Mouse (Mus musculus): ENCODE data around the gene Appbp2.
A peak's percentile ranks its signal among the peaks of the same experiment; 100 is the strongest.
"Not testable (repeated sequence)": the region's sequence is repeated elsewhere in the genome, so short reads cannot be mapped to it uniquely, and the experiment has no call there.

Gene Appbp2

DNA sequence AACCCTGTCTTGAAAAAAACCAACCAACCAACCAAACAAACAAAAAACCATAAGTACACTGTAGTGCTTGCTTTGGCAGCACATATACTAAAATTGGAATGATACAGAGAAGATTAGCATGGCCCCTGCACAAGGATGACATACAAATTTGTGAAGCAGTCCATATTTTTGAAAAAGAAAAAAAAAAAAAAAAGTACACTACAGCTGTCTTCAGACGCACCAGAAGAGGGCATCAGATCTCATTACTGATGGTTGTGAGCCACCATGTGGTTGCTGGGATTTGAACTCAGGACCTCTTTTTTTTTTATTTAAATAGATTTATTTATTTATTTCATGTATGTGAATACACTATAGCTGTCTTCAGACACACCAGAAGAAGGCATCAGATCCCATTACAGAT, 71.9 kb downstream of the Appbp2 start:
- DNase-seq (ENCODE audit: extremely low spot score, low spot score), result not testable (repeated sequence)

DNA sequence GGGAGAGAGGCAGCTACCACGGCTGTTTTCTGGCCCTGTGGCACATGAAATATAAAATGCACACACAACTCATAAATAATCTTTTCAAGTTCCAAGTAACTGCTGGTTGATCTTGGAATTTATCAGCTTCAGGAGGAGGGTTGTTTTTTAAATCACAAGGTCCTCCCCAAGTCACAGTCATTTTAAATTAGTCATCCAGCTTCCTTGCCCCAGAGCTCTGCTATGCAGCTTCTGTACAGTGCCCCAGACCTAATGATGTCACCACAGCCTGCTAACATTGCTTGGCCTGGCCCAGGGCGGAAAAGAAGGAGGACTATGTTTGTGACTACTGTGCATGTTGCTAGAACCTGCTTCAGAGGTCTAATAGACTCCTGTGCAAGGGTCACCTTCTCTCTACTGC, 77.6 kb downstream of the Appbp2 start:
- no peak for DNase-seq (ENCODE audit: extremely low spot score, low spot score)

DNA sequence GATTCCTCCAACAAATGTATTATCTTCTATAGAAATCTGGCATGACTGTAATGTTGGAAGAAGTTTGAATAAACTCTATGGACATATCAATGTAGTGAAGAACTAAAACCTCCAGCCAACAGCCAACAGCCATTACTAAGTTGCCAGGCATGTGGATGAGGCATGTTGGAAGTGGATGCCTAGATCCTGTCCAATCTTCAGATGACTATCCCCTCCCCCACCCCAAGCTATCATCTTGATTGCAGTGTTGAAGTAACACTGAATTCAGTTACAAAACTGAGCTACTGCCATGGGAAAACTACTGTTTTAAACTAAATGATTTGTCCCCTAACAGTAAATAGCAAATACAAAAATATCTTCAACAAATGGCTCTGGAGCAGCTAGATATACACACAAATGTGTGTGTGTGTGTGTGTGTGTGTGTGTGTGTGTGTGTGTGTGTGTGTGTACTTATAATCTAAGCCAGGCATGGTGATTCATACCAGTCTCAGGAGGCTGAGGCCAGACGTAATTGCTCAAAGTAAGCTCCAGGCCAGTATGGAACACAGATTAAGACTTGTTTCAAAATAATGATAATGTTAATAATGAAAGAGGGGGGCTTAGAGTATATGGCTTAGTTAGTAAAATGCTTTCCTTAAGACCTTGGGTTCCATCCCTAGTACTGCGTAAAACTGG, 82.5 kb downstream of the Appbp2 start:
- no peak for DNase-seq (ENCODE audit: extremely low spot score, low spot score)

DNA sequence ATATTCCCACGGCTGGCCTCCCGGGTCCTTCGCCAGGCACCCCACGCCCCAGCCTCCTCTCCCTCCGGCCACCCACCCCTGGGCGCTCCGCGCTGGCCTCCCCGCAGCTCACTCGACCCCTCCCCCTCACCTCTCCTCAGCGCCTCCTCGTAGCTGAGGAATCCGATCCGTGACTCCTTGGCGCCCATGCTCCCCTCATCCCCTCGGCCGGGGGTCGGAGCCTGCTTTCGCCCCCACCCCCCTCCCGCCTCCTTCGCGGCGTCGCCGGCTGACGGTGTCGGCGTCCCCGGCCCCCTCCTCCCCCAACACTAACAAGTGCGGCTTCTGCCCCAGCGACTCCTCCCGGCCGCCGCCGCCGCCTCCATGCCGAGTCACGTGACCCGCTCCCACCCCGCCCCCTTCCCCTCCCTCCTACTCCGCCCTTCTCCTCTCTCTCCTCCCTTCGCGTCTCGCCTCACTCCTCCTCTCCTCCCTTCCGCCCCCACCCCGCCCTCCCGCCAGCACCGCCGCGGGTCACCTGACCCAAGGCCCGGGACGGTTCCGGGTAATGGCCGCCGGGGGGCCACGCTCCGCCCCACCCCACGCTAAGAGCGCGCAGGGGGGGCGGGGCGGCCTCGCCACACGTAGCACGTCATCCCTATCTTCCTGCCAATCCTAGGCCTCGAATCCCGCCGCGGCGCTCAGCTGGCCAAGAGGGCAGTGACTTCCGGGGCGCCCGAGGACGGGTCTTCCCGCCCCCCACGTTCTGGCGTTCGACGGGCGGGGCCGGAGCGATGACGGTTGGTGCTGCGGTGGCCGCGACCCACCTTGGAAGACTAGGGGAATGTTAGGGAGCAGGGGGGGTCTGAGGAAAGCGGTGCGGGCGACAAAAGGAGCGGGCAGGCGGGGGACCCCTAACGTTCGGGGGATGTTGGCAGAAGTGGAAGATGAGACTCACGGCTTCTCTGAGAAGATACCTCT, 95.1 kb downstream of the Appbp2 start, which contains the start of gene Usp32:
Gene Usp32 (minus strand): TSS at position 581 of the 960 bp plus-strand sequence.
- DNase-seq (ENCODE audit: extremely low spot score, low spot score), result peak; percentile 98

DNA sequence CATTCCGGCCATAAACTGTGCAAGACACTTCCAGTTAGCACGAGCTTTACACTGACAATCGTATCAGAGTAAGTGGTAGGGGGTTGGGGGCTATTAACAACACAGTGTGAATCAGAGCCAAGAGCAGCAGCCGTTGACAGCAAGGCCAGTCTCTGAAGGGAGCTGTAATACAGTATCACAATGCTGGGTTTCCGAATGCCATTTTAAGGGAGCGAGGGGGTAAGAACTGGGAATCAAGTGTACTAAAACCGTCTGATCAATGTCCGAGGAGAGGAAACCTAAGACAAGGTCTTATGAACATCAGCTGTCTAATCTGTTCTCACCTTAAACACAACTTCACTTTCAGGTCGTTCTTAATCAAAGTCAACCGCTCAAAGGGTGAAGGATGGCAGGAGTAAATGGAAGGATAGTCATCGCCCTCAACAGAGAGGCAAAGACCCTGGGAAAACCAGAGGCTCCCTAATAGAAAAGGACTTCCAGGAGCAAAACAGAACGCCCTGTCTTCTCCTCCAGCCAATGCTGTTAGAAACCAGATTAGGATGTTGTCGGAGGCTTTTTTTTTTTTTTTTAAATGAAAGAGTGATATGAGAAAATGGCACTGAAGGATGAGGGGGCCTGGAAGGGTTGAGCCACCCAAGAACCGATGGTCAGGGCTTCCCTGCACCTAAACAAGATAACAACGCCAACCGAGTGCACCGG, 96.0 kb downstream of the Appbp2 start:
- DNase-seq (ENCODE audit: extremely low spot score, low spot score), result peak; percentile 28

All from neural tube, embryonic 10.5 days (tissue).